Mouse (Mus musculus): Measurements from ENCODE around the gene Cpb2. TPM values are rescaled to one million over a fixed set of nuclear protein-coding genes. Genes with fewer than 3 reads are reported as not detected.
A peak's percentile ranks its signal among the peaks of the same experiment; 100 is the strongest.

The Cpb2 gene
- polyA plus RNA-seq, 1 experiment from 2014 or later, result not detected

- Histone ChIP-seq H3K27ac (ENCODE audit: low read length) (no peak overlapping the region), H3K27me3 (replicated peaks; ENCODE audit: control insufficient read depth, insufficient read depth, low read length) (no peaks in the 10 kb centered on the region), H3K9me3 (ENCODE audit: control insufficient read depth, low read length) (no peaks in the 10 kb centered on the region), H3K4me2 (ENCODE audit: low read length) (no peak overlapping the region), H3K4me1 (replicated peaks; ENCODE audit: control insufficient read depth, insufficient read depth, low read length) (peaks cover 3% of the 10 kb centered on the region), H3K36me3 (ENCODE audit: control insufficient read depth, insufficient read depth) (no peaks in the 10 kb centered on the region), H3K9ac (replicated peaks; ENCODE audit: low read depth, low read length) (no peak overlapping the region), H3K4me3 (replicated peaks; ENCODE audit: low read length) (no peak overlapping the region)
- ATAC-seq, result peak; percentile 58; the same call in 1 of the 2 replicates
- WGBS, result 81% methylated on average over 11 of the region's 11 CpGs
Observed at GRCm38 (mm10) chr14:75213752-75214151, 28.3 kb upstream of the Cpb2 start.

- Histone ChIP-seq H3K4me1 (replicated peaks; ENCODE audit: control insufficient read depth, insufficient read depth, low read length) (peaks cover 9% of the 10 kb centered on the region), H3K36me3 (ENCODE audit: control insufficient read depth, insufficient read depth) (no peaks in the 10 kb centered on the region), H3K27me3 (replicated peaks; ENCODE audit: control insufficient read depth, insufficient read depth, low read length) (no peaks in the 10 kb centered on the region), H3K9me3 (ENCODE audit: control insufficient read depth, low read length) (no peaks in the 10 kb centered on the region), H3K9ac (replicated peaks; ENCODE audit: low read depth, low read length) (no peak overlapping the region), H3K27ac (ENCODE audit: low read length) (peak overlapping the region; percentile 67), H3K4me2 (ENCODE audit: low read length) (no peak overlapping the region), H3K4me3 (replicated peaks; ENCODE audit: low read length) (no peak overlapping the region)
- peak; percentile 36; the same call in 1 of the 2 replicates for ATAC-seq
- WGBS, result 58% methylated on average over 2 of the region's 2 CpGs
Observed at GRCm38 (mm10) chr14:75218843-75219242, 23.2 kb upstream of the Cpb2 start.

GRCm38 (mm10) chr14:75219250-75219913 lies 22.7 kb upstream of the Cpb2 start:
- Histone ChIP-seq H3K27ac (ENCODE audit: low read length) (peak overlapping the region; percentile 58), H3K36me3 (ENCODE audit: control insufficient read depth, insufficient read depth) (no peaks in the 10 kb centered on the region), H3K4me1 (replicated peaks; ENCODE audit: control insufficient read depth, insufficient read depth, low read length) (peaks cover 9% of the 10 kb centered on the region), H3K4me3 (replicated peaks; ENCODE audit: low read length) (no peak overlapping the region), H3K27me3 (replicated peaks; ENCODE audit: control insufficient read depth, insufficient read depth, low read length) (no peaks in the 10 kb centered on the region), H3K9ac (replicated peaks; ENCODE audit: low read depth, low read length) (no peak overlapping the region), H3K4me2 (ENCODE audit: low read length) (no peak overlapping the region), H3K9me3 (ENCODE audit: control insufficient read depth, low read length) (no peaks in the 10 kb centered on the region)
- ATAC-seq, result peak; percentile 93
- 39% methylated on average over 5 of the region's 5 CpGs for WGBS

- Histone ChIP-seq H3K27me3 (replicated peaks; ENCODE audit: control insufficient read depth, insufficient read depth, low read length) (no peaks in the 10 kb centered on the region), H3K4me3 (replicated peaks; ENCODE audit: low read length) (no peak overlapping the region), H3K36me3 (ENCODE audit: control insufficient read depth, insufficient read depth) (no peaks in the 10 kb centered on the region), H3K4me2 (ENCODE audit: low read length) (no peak overlapping the region), H3K27ac (ENCODE audit: low read length) (no peak overlapping the region), H3K9ac (replicated peaks; ENCODE audit: low read depth, low read length) (no peak overlapping the region), H3K9me3 (ENCODE audit: control insufficient read depth, low read length) (no peaks in the 10 kb centered on the region), H3K4me1 (replicated peaks; ENCODE audit: control insufficient read depth, insufficient read depth, low read length) (peaks cover 13% of the 10 kb centered on the region)
- no peak for ATAC-seq
- 87% methylated on average over 6 of the region's 6 CpGs for WGBS
Observed at GRCm38 (mm10) chr14:75222386-75222785, 19.7 kb upstream of the Cpb2 start.

GRCm38 (mm10) chr14:75227453-75228084 lies 14.5 kb upstream of the Cpb2 start:
- H3K4me3 ChIP-seq (replicated peaks; ENCODE audit: low read length), result no peak overlapping the region
- H3K27ac ChIP-seq (ENCODE audit: low read length), result no peak overlapping the region
- H3K9ac ChIP-seq (replicated peaks; ENCODE audit: low read depth, low read length), result no peak overlapping the region
- no peak overlapping the region for H3K4me2 ChIP-seq (ENCODE audit: low read length)
- no peaks in the 10 kb centered on the region for H3K36me3 ChIP-seq (ENCODE audit: control insufficient read depth, insufficient read depth)
- no peak for ATAC-seq
- H3K27me3 ChIP-seq (replicated peaks; ENCODE audit: control insufficient read depth, insufficient read depth, low read length), result no peaks in the 10 kb centered on the region
- 75% methylated on average over 6 of the region's 6 CpGs for WGBS
- peaks cover 4% of the 10 kb centered on the region for H3K4me1 ChIP-seq (replicated peaks; ENCODE audit: control insufficient read depth, insufficient read depth, low read length)
- H3K9me3 ChIP-seq (ENCODE audit: control insufficient read depth, low read length), result no peaks in the 10 kb centered on the region

- H3K4me2 ChIP-seq (ENCODE audit: low read length), result no peak overlapping the region
- ATAC-seq, result no peak
- H3K4me3 ChIP-seq (replicated peaks; ENCODE audit: low read length), result no peak overlapping the region
- H3K4me1 ChIP-seq (replicated peaks; ENCODE audit: control insufficient read depth, insufficient read depth, low read length), result peaks cover 4% of the 10 kb centered on the region
- H3K9ac ChIP-seq (replicated peaks; ENCODE audit: low read depth, low read length), result no peak overlapping the region
- H3K9me3 ChIP-seq (ENCODE audit: control insufficient read depth, low read length), result no peaks in the 10 kb centered on the region
- no peaks in the 10 kb centered on the region for H3K27me3 ChIP-seq (replicated peaks; ENCODE audit: control insufficient read depth, insufficient read depth, low read length)
- H3K36me3 ChIP-seq (ENCODE audit: control insufficient read depth, insufficient read depth), result no peaks in the 10 kb centered on the region
- no peak overlapping the region for H3K27ac ChIP-seq (ENCODE audit: low read length)
- WGBS, result 65% methylated on average over 2 of the region's 2 CpGs
Observed at GRCm38 (mm10) chr14:75229834-75230233, 12.3 kb upstream of the Cpb2 start.

GRCm38 (mm10) chr14:75233070-75233469 lies 9.0 kb upstream of the Cpb2 start:
- Histone ChIP-seq H3K36me3 (ENCODE audit: control insufficient read depth, insufficient read depth) (no peaks in the 10 kb centered on the region), H3K27me3 (replicated peaks; ENCODE audit: control insufficient read depth, insufficient read depth, low read length) (no peaks in the 10 kb centered on the region), H3K4me1 (replicated peaks; ENCODE audit: control insufficient read depth, insufficient read depth, low read length) (peaks cover 26% of the 10 kb centered on the region), H3K27ac (ENCODE audit: low read length) (no peak overlapping the region), H3K9ac (replicated peaks; ENCODE audit: low read depth, low read length) (no peak overlapping the region), H3K9me3 (ENCODE audit: control insufficient read depth, low read length) (no peaks in the 10 kb centered on the region), H3K4me2 (ENCODE audit: low read length) (no peak overlapping the region), H3K4me3 (replicated peaks; ENCODE audit: low read length) (no peak overlapping the region)
- no peak for ATAC-seq
- 93% methylated on average over 5 of the region's 5 CpGs for WGBS

GRCm38 (mm10) chr14:75235552-75235951 lies 6.5 kb upstream of the Cpb2 start:
- peak overlapping the region; percentile 88 for H3K27ac ChIP-seq (ENCODE audit: low read length)
- peak overlapping the region; percentile 13 for H3K4me3 ChIP-seq (replicated peaks; ENCODE audit: low read length)
- ATAC-seq, result peak; percentile 24
- H3K4me2 ChIP-seq (ENCODE audit: low read length), result peak overlapping the region; percentile 46
- 22% methylated on average over 8 of the region's 8 CpGs for WGBS
- no peaks in the 10 kb centered on the region for H3K9me3 ChIP-seq (ENCODE audit: control insufficient read depth, low read length)
- H3K36me3 ChIP-seq (ENCODE audit: control insufficient read depth, insufficient read depth), result no peaks in the 10 kb centered on the region
- peaks cover 27% of the 10 kb centered on the region for H3K4me1 ChIP-seq (replicated peaks; ENCODE audit: control insufficient read depth, insufficient read depth, low read length)
- no peaks in the 10 kb centered on the region for H3K27me3 ChIP-seq (replicated peaks; ENCODE audit: control insufficient read depth, insufficient read depth, low read length)
- no peak overlapping the region for H3K9ac ChIP-seq (replicated peaks; ENCODE audit: low read depth, low read length)

GRCm38 (mm10) chr14:75235955-75236635 lies 6.0 kb upstream of the Cpb2 start:
- H3K4me3 ChIP-seq (replicated peaks; ENCODE audit: low read length), result peak overlapping the region; percentile 13

More at GRCm38 (mm10) chr14:75235955-75236635, 6.0 kb upstream of the Cpb2 start:
- Histone ChIP-seq H3K9ac (replicated peaks; ENCODE audit: low read depth, low read length) (no peak overlapping the region), H3K36me3 (ENCODE audit: control insufficient read depth, insufficient read depth) (no peaks in the 10 kb centered on the region), H3K9me3 (ENCODE audit: control insufficient read depth, low read length) (no peaks in the 10 kb centered on the region), H3K27me3 (replicated peaks; ENCODE audit: control insufficient read depth, insufficient read depth, low read length) (no peaks in the 10 kb centered on the region), H3K4me2 (ENCODE audit: low read length) (peak overlapping the region; percentile 46), H3K4me1 (replicated peaks; ENCODE audit: control insufficient read depth, insufficient read depth, low read length) (peaks cover 27% of the 10 kb centered on the region), H3K27ac (ENCODE audit: low read length) (peak overlapping the region; percentile 88)
- 3% methylated on average over 9 of the region's 9 CpGs for WGBS
- peak; percentile 95 for ATAC-seq
